Mouse (Mus musculus) Patski (cell line): ENCODE data around the gene Trpm3. TPM values are rescaled to one million over a fixed set of nuclear protein-coding genes. Genes with fewer than 3 reads are reported as not detected.

Experiments used
- ATAC-seq: fragments of 100-300 bp; one replicate; pipeline ENCODE4 v1.8.0; 2021
- CTCF ChIA-PET: fragments of 350-600 bp; sonication (Branson Sonifier 250); formaldehyde crosslinking; loops from one replicate; lab custom pipeline; 2022; ENCODE audit warnings: inconsistent platforms; lab: Charles Lee
- POLR2A ChIA-PET: fragments of 350-600 bp; sonication (Branson Sonifier 250); formaldehyde crosslinking; loops from one replicate; lab custom pipeline; 2022; ENCODE audit warnings: antibody characterized with exemption, inconsistent platforms; lab: Charles Lee
- DNase-seq: peaks from one replicate; pipeline ENCODE4 v3.0.0-alpha.2; 2011; ENCODE audit warnings: low read depth, low spot score
- H3K27me3 ChIP-seq: fragments of 371-371 bp; one replicate; pipeline ENCODE4 v1.5.1; 2021
- CTCF ChIP-seq: fragments of 100-300 bp; IDR thresholded peaks from one replicate; pipeline ENCODE4 v1.5.1; 2021
- in situ Hi-C: fragments of 300-500 bp; cut with MboI; formaldehyde crosslinking; loops from 3 replicates; pipeline ENCODE4 v1.11.1; 2018; ENCODE audit warnings: low pct_unique_long_range_greater_than_20kb, mixed read lengths
- polyA plus RNA-seq: library from polyadenylated mRNA; unstranded; gene quantifications from one replicate; pipeline ENCODE4 v1.2.3, GENCODE M21; 2021

Gene Trpm3
- polyA plus RNA-seq, 1 experiment from 2014 or later = 2.0 TPM

GRCm38 (mm10) chr19:22719027-22719426 lies 580.2 kb downstream of the Trpm3 start:
- ATAC-seq (no peak), DNase-seq (no peak)
- H3K27me3 ChIP-seq = no peaks in the 10 kb centered on the region
- TF ChIP-seq CTCF = no peak
- ChIA-PET POLR2A (no interaction called here), CTCF (interaction anchor here (2.2 kb wide), 1 partner anchor 24 kb away, joined by 6 read pairs; no protein-coding TSS in a partner anchor)
- in situ Hi-C loops = no loop called here

- DNase-seq (no peak), ATAC-seq (no peak)
- ChIA-PET POLR2A (no interaction called here), CTCF (interaction anchor here (1.7 kb wide), 1 partner anchor 9 kb away, joined by 5 read pairs; no protein-coding TSS in a partner anchor)
- H3K27me3 ChIP-seq = no peaks in the 10 kb centered on the region
- no peak for TF ChIP-seq CTCF
- in situ Hi-C loops = no loop called here
These were observed 591.0 kb downstream of the Trpm3 start for GRCm38 (mm10) chr19:22729846-22730245.

GRCm38 (mm10) chr19:22730971-22731370 lies 592.1 kb downstream of the Trpm3 start:
- DNase-seq (no peak), ATAC-seq (no peak)
- ChIA-PET CTCF (interaction anchor here (1.1 to 1.7 kb wide), 4 partner anchors 10 to 20 kb away, joined by 3 to 5 read pairs (median 3); no protein-coding TSS in a partner anchor), POLR2A (interaction anchor here (0.6 kb wide), 1 partner anchor 167 kb away, joined by 3 read pairs; no protein-coding TSS in a partner anchor)
- H3K27me3 ChIP-seq = no peaks in the 10 kb centered on the region
- in situ Hi-C loops = no loop called here
- no peak for TF ChIP-seq CTCF

- in situ Hi-C loops = no loop called here
- TF ChIP-seq CTCF = no peak
- H3K27me3 ChIP-seq = no peaks in the 10 kb centered on the region
- ChIA-PET POLR2A (no interaction called here), CTCF (interaction anchor here (1.2 kb wide), 1 partner anchor 15 kb away, joined by 3 read pairs; no protein-coding TSS in a partner anchor)
- ATAC-seq = no peak
- no peak for DNase-seq
These were observed 598.0 kb downstream of the Trpm3 start for GRCm38 (mm10) chr19:22736870-22737269.

- no peak for ATAC-seq
- in situ Hi-C loops = no loop called here
- no peak for DNase-seq
- no peaks in the 10 kb centered on the region for H3K27me3 ChIP-seq
- TF ChIP-seq CTCF = no peak
- ChIA-PET POLR2A (no interaction called here), CTCF (interaction anchor here (1.4 kb wide), 1 partner anchor 21 kb away, joined by 3 read pairs; no protein-coding TSS in a partner anchor)
These were observed 600.4 kb downstream of the Trpm3 start for GRCm38 (mm10) chr19:22739240-22739639.

GRCm38 (mm10) chr19:22753311-22753809 lies 614.5 kb downstream of the Trpm3 start:
- in situ Hi-C loops = no loop called here
- DNase-seq = no peak
- no peak for ATAC-seq
- POLR2A ChIA-PET = no interaction called here
- CTCF ChIA-PET = no interaction called here
- no peak for TF ChIP-seq CTCF
- no peaks in the 10 kb centered on the region for H3K27me3 ChIP-seq

GRCm38 (mm10) chr19:22754071-22754470 lies 615.2 kb downstream of the Trpm3 start:
- in situ Hi-C loops = no loop called here
- DNase-seq = no peak
- H3K27me3 ChIP-seq = no peaks in the 10 kb centered on the region
- ChIA-PET POLR2A (no interaction called here), CTCF (no interaction called here)
- ATAC-seq = no peak
- TF ChIP-seq CTCF = no peak

- H3K27me3 ChIP-seq = no peaks in the 10 kb centered on the region
- ATAC-seq = no peak
These were observed 615.7 kb downstream of the Trpm3 start for GRCm38 (mm10) chr19:22754498-22754897.

GRCm38 (mm10) chr19:22758496-22758895 lies 619.6 kb downstream of the Trpm3 start:
- no peak for TF ChIP-seq CTCF
- DNase-seq (no peak), ATAC-seq (no peak)
- POLR2A ChIA-PET = interaction anchor here (1.0 kb wide), 1 partner anchor 12 kb away, joined by 3 read pairs; no protein-coding TSS in a partner anchor
- CTCF ChIA-PET = no interaction called here
- no peaks in the 10 kb centered on the region for H3K27me3 ChIP-seq
- in situ Hi-C loops = no loop called here

More at GRCm38 (mm10) chr19:22754498-22754897, 615.7 kb downstream of the Trpm3 start:
- TF ChIP-seq CTCF = no peak
- DNase-seq = no peak
- POLR2A ChIA-PET = interaction anchor here (0.6 kb wide), 1 partner anchor 21 kb away, joined by 4 read pairs; no protein-coding TSS in a partner anchor
- CTCF ChIA-PET = no interaction called here
- in situ Hi-C loops = no loop called here

GRCm38 (mm10) chr19:22768242-22768641 lies 629.4 kb downstream of the Trpm3 start:
- POLR2A ChIA-PET = no interaction called here
- no peak for ATAC-seq
- CTCF ChIA-PET = no interaction called here
- no peak for TF ChIP-seq CTCF
- in situ Hi-C loops = no loop called here
- no peak for DNase-seq
- peaks cover 4% of the 10 kb centered on the region for H3K27me3 ChIP-seq

- CTCF ChIA-PET = no interaction called here
- no peak for ATAC-seq
- no peak for TF ChIP-seq CTCF
- no peak for DNase-seq
- POLR2A ChIA-PET = no interaction called here
- no peaks in the 10 kb centered on the region for H3K27me3 ChIP-seq
- in situ Hi-C loops = no loop called here
These were observed 636.4 kb downstream of the Trpm3 start for GRCm38 (mm10) chr19:22775191-22775695.
